Mouse (Mus musculus): Measurements from ENCODE around the gene Cdk15.

Gene Cdk15

GRCm38 (mm10) chr1:59333860-59334561, 77.3 kb downstream of the Cdk15 start:
- no peak for TF ChIP-seq GATA4 (IDR thresholded peaks at IDR 0.05; ENCODE audit: insufficient replicate concordance, low read length)

GRCm38 (mm10) chr1:59334562-59334890, 77.8 kb downstream of the Cdk15 start:
- TF ChIP-seq GATA4 (IDR thresholded peaks at IDR 0.05; ENCODE audit: insufficient replicate concordance, low read length), result no peak

GRCm38 (mm10) chr1:59336256-59336655, 79.5 kb downstream of the Cdk15 start:
- TF ChIP-seq GATA4 (IDR thresholded peaks at IDR 0.05; ENCODE audit: insufficient replicate concordance, low read length), result no peak

- no peak for TF ChIP-seq GATA4 (IDR thresholded peaks at IDR 0.05; ENCODE audit: insufficient replicate concordance, low read length)
Measured at GRCm38 (mm10) chr1:59340814-59341588, 84.3 kb downstream of the Cdk15 start.

- TF ChIP-seq GATA4 (IDR thresholded peaks at IDR 0.05; ENCODE audit: insufficient replicate concordance, low read length), result no peak
Measured at GRCm38 (mm10) chr1:59341697-59342096, 85.0 kb downstream of the Cdk15 start.

- TF ChIP-seq GATA4 (IDR thresholded peaks at IDR 0.05; ENCODE audit: insufficient replicate concordance, low read length), result no peak
Measured at GRCm38 (mm10) chr1:59342146-59342545, 85.4 kb downstream of the Cdk15 start.

- TF ChIP-seq GATA4 (IDR thresholded peaks at IDR 0.05; ENCODE audit: insufficient replicate concordance, low read length), result no peak
Measured at GRCm38 (mm10) chr1:59352706-59353105, 96.0 kb downstream of the Cdk15 start.

- no peak for TF ChIP-seq GATA4 (IDR thresholded peaks at IDR 0.05; ENCODE audit: insufficient replicate concordance, low read length)
Measured at GRCm38 (mm10) chr1:59355440-59355839, 98.7 kb downstream of the Cdk15 start.

- TF ChIP-seq GATA4 (IDR thresholded peaks at IDR 0.05; ENCODE audit: insufficient replicate concordance, low read length), result no peak
Measured at GRCm38 (mm10) chr1:59359136-59359535, 102.4 kb downstream of the Cdk15 start.

GRCm38 (mm10) chr1:59360834-59361233, 104.1 kb downstream of the Cdk15 start:
- no peak for TF ChIP-seq GATA4 (IDR thresholded peaks at IDR 0.05; ENCODE audit: insufficient replicate concordance, low read length)

- TF ChIP-seq GATA4 (IDR thresholded peaks at IDR 0.05; ENCODE audit: insufficient replicate concordance, low read length), result no peak
Measured at GRCm38 (mm10) chr1:59361460-59361859, 104.8 kb downstream of the Cdk15 start.

GRCm38 (mm10) chr1:59361966-59362365, 105.3 kb downstream of the Cdk15 start:
- TF ChIP-seq GATA4 (IDR thresholded peaks at IDR 0.05; ENCODE audit: insufficient replicate concordance, low read length), result no peak

GRCm38 (mm10) chr1:59364463-59365040, 107.8 kb downstream of the Cdk15 start:
- TF ChIP-seq GATA4 (IDR thresholded peaks at IDR 0.05; ENCODE audit: insufficient replicate concordance, low read length), result no peak

GRCm38 (mm10) chr1:59367928-59368648, 111.4 kb downstream of the Cdk15 start:
- no peak; the same call in 1 of the 2 replicates for TF ChIP-seq GATA4 (IDR thresholded peaks at IDR 0.05; ENCODE audit: insufficient replicate concordance, low read length)

GRCm38 (mm10) chr1:59368649-59369319, 112.1 kb downstream of the Cdk15 start:
- TF ChIP-seq GATA4 (IDR thresholded peaks at IDR 0.05; ENCODE audit: insufficient replicate concordance, low read length), result no peak
